Mouse (Mus musculus) brown adipose tissue, adult 24 weeks (tissue): ENCODE measurements around the gene Ptchd1. TPM values are rescaled to one million over a fixed set of nuclear protein-coding genes. Genes with fewer than 3 reads are reported as not detected.

Experiments
- H3K27ac ChIP-seq: fragments of 200-500 bp; replicated peaks from 2 replicates; pipeline ENCODE4 v1.5.1; 2012; ENCODE audit warnings: low read depth, mild to moderate bottlenecking, low read length
- H3K4me1 ChIP-seq: fragments of 200-500 bp; 2 replicates; pipeline ENCODE4 v1.6.1; 2012; ENCODE audit warnings: low read length, mixed read lengths; ENCODE audit not compliant: control insufficient read depth, insufficient read depth, insufficient read length
- H3K4me3 ChIP-seq: fragments of 200-500 bp; 2 replicates; pipeline ENCODE4 v1.5.1; 2012; ENCODE audit warnings: low read depth, mild to moderate bottlenecking, low read length, moderate library complexity; ENCODE audit not compliant: insufficient read depth
- polyA plus RNA-seq: library from polyadenylated mRNA; stranded (reverse); fragments of >200 nt; gene quantifications from 2 replicates; pipeline ENCODE4 v1.2.4, GENCODE M21; 2012; ENCODE audit not compliant: missing spikeins, insufficient read depth, insufficient read length

The Ptchd1 gene
- polyA plus RNA-seq, 1 experiment: not detected

DNA sequence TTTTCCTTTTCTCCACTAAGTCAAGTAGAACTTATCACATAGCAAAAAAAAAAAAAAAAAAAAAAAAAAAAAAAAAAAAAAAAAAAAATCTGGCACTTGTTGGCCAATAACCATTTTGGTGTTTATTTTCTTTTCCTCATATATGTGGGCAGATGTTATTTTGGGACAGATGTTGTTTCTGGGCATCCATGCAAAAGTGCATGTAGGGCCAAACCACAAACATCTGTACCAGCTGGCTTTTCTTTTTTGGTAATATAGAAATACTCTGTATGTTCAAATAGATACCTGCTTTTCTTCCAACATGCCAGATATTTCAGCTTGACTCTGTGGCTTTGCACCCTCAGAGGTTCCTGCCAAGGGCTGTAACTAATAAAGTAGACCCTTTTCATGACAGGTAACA lies 51.2 kb downstream of the Ptchd1 start:
- H3K27ac ChIP-seq: no peak overlapping the region
- H3K4me3 ChIP-seq: no peak overlapping the region
- H3K4me1 ChIP-seq: no peaks in the 10 kb centered on the region

DNA sequence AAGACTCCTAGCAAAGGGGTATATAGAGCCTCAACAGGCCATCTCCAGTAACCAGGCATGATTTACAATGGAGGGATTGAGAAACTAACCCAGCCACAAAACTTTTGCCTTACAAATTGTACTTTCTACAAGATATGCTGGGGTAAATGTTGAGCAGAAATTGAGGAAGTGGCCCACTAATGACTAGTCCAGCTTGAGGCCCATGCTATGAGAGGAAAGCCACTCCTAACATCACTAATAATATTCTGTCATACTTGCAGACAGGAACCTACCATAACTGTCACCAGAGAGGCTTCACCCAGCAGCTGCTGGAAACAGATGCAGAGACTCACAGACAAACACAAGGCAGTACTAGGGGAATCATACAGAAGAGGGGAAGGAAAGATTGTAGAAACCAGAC lies 79.8 kb downstream of the Ptchd1 start:
- Histone ChIP-seq H3K4me1 (no peaks in the 10 kb centered on the region), H3K4me3 (no peak overlapping the region), H3K27ac (no peak overlapping the region)

Other genes with a start within 250 kb of the Ptchd1 start
- not detected in 2 replicates for gene Gm15155, start 927 bp upstream of the Ptchd1 start, polyA plus RNA-seq